Mouse (Mus musculus) liver, embryonic 11.5 days (tissue): ENCODE results near the gene Agtrap. TPM values are rescaled to one million over a fixed set of nuclear protein-coding genes. Genes with fewer than 3 reads are reported as not detected.

ENCODE experiments used
- ATAC-seq: fragments of 200-750 bp; cut with Nextera tagmentation; replicated peaks from 2 replicates; pipeline ENCODE4 v1.8.0; 2017; ENCODE audit warnings: moderate number of reproducible peaks, mild to moderate bottlenecking, moderate TSS enrichment, moderate library complexity; ENCODE audit not compliant: low FRiP score
- DNase-seq: peaks from one replicate; pipeline ENCODE4 v3.0.0-alpha.2; 2017; ENCODE audit warnings: low spot score
- H3K27ac ChIP-seq: fragments of 300-500 bp; sonication (generic); 2 replicates; pipeline ENCODE4 v1.5.1; 2014; ENCODE audit warnings: mild to moderate bottlenecking, low read depth, low read length, control low read depth
- H3K27me3 ChIP-seq: fragments of 300-500 bp; sonication (generic); replicated peaks from 2 replicates; pipeline ENCODE4 v1.6.1; 2014; ENCODE audit warnings: low read length, mixed read lengths; ENCODE audit not compliant: control insufficient read depth, insufficient read depth
- H3K36me3 ChIP-seq: fragments of 300-500 bp; sonication (generic); 2 replicates; pipeline ENCODE4 v1.6.1; 2014; ENCODE audit warnings: mild to moderate bottlenecking, low read length, moderate library complexity, mixed read lengths; ENCODE audit not compliant: control insufficient read depth, insufficient read depth
- H3K4me1 ChIP-seq: fragments of 300-500 bp; sonication (generic); replicated peaks from 2 replicates; pipeline ENCODE4 v1.6.1; 2014; ENCODE audit warnings: low read length, mixed read lengths; ENCODE audit not compliant: control insufficient read depth, insufficient read depth
- H3K4me2 ChIP-seq: fragments of 300-500 bp; sonication (generic); 2 replicates; pipeline ENCODE4 v1.6.1; 2014; ENCODE audit warnings: mild to moderate bottlenecking, control low read depth, moderate library complexity
- H3K4me3 ChIP-seq: fragments of 300-500 bp; sonication (generic); 2 replicates; pipeline ENCODE4 v1.5.1; 2014; ENCODE audit warnings: low read depth, low read length, control low read depth
- H3K9ac ChIP-seq: fragments of 300-500 bp; sonication (generic); 2 replicates; pipeline ENCODE4 v1.6.1; 2014; ENCODE audit warnings: low read depth, low read length, control low read depth
- H3K9me3 ChIP-seq: fragments of 300-500 bp; sonication (generic); 2 replicates; pipeline ENCODE4 v1.6.1; 2016; ENCODE audit warnings: low read length, inconsistent platforms, mixed read lengths; ENCODE audit not compliant: control insufficient read depth
- WGBS: fragments of 180-500 bp; shearing (Covaris S2); extraction: QIAGEN DNeasy Blood & Tissue Kit; methylation state at CpG from one replicate; pipeline ENCODE4 v1.1.7; 2014; 5-methylcytosine and 5-hydroxymethylcytosine counted together
- polyA plus RNA-seq: library from polyadenylated mRNA; unstranded; fragments of >200 nt; fragmentation: Nextera tagmentation; extraction: Ambion mirVana; gene quantifications from 2 replicates; pipeline ENCODE4 v1.2.1, GENCODE M21; 2014

The Agtrap gene
- 18.3 and 20.9 TPM in 2 replicates for polyA plus RNA-seq

DNA sequence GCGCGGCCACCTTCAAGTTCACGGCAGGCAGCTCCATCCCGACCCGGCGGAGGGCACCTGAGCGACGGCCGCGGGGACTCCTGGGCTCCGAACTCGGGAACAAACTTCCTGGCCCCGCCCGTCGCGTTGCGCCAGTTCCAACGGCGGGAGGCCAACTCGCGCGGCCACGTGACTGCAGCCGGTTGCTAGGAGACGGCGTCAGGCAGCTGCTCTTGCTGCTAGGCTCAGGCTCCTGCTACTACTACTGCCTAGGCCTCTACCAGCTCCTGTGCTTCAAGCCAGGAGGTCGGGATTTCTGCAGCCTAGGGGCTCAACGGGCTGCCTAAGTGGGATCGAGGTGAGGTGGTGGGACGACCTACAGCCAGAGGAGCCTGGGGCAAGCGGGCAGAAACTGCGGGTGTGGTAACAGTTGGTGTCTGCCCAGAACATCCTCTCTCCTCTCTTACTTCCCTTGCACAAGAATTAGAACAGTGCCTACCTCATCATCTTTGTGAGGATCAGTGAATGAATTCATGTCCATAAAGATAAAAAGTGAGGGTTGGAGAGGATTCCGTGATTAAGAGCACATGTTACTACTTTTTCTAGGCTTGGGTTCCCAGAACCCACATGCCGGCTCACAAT, at the start of gene Agtrap:
TSS of gene Agtrap (minus strand) at position 125 of the 621 bp plus-strand sequence.
- Histone ChIP-seq H3K9ac (peak within 1 kb of the TSS; percentile 89), H3K4me3 (peak within 1 kb of the TSS; percentile 84), H3K4me1 (peaks cover 41% of the 10 kb centered on the region), H3K27me3 (no peaks in the 10 kb centered on the region), H3K27ac (peak within 1 kb of the TSS; percentile 65), H3K9me3 (no peaks in the 10 kb centered on the region), H3K36me3 (0 out of 2 replicates have a peak, but pooled peaks cover 2% of the 10 kb centered on the region), H3K4me2 (peak within 1 kb of the TSS; percentile 86)
- peak; percentile 84 for DNase-seq
- WGBS: 8% methylated on average over 34 of the region's 34 CpGs
- ATAC-seq: peak; percentile 85

DNA sequence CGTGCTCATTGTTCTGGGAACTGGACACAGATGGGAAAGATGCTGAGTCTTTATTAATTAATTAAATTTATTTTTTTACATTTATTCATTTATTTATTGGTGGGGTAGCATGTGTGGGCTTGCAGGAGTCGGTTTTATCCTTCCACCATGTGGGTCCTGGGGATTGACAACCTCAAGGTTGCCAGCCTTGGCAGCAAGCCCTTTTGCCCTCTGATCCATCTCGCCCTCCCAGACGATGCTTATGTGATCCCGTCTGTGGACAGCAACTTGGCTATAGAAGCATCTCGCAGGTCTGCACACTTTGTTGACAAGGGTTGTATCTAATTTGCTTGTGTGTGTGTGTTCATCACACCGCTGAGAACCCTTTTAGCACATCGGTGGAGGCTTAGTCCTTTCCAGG, 49.7 kb upstream of the Agtrap start:
- DNase-seq (no peak), ATAC-seq (no peak)
- H3K4me2 ChIP-seq: no peak overlapping the region
- peaks cover 14% of the 10 kb centered on the region for H3K27me3 ChIP-seq
- no peaks in the 10 kb centered on the region for H3K9me3 ChIP-seq
- H3K4me3 ChIP-seq: no peak overlapping the region
- 65% methylated on average over 8 of the region's 8 CpGs for WGBS
- no peaks in the 10 kb centered on the region for H3K36me3 ChIP-seq
- H3K4me1 ChIP-seq: peaks cover 2% of the 10 kb centered on the region; the same call in 1 of the 2 replicates
- no peak overlapping the region for H3K27ac ChIP-seq
- no peak overlapping the region for H3K9ac ChIP-seq

DNA sequence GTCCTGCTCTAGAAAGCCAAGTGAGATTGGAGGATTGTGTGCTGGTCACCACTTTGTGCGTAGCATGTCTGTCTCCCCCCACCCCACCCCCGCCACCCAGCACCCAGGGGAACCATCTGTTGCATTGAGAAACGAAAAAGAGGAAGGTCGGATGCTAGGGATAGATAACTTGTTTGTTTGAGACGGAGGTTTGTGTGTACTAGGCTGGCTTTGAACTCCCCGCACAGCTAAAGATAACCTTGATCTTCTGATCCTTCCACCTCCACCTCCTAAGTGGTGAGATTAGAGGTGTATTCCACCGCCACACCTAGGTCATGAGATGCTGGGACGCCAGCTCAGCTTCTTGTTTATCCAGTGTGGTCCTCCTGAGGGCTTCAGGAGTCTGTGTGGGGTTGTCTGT, 47.2 kb upstream of the Agtrap start:
- no peak overlapping the region for H3K4me3 ChIP-seq
- H3K27ac ChIP-seq: no peak overlapping the region
- ATAC-seq: no peak
- no peaks in the 10 kb centered on the region for H3K9me3 ChIP-seq
- DNase-seq: no peak
- WGBS: 48% methylated on average over 8 of the region's 8 CpGs
- H3K4me2 ChIP-seq: no peak overlapping the region
- no peaks in the 10 kb centered on the region for H3K36me3 ChIP-seq
- H3K9ac ChIP-seq: no peak overlapping the region
- peaks cover 39% of the 10 kb centered on the region for H3K27me3 ChIP-seq
- peaks cover 2% of the 10 kb centered on the region; the same call in 1 of the 2 replicates for H3K4me1 ChIP-seq

DNA sequence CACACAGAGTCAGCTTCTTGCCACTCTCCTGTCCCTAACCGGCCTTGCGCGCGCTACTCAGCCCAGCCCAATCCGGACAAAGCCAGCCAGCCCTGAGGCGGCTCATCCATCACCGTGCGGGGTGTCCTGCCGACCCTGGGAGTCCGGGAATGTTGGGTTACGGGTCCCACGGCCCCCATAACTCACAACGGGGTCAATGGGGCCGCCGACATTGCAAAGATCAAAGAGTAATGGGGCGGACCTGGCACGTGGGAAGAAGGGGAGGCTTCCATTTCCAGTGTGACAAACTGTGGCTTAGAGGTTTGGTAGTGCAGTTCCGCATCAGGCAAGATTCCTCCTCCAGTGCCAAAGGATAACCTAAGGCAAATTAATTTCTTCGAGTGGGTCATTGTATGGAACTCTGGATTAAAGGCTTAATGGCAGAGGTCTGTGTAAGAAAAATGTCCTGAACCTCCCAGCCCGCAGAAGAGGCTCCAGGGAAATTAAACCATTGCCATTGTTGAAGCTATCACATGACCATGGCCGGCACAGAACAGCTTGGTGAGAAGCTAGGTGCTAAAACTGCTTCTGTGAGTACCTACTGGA, 43.8 kb upstream of the Agtrap start:
- H3K27ac ChIP-seq: no peak overlapping the region
- H3K9me3 ChIP-seq: no peaks in the 10 kb centered on the region
- H3K27me3 ChIP-seq: peaks cover 55% of the 10 kb centered on the region
- no peak for DNase-seq
- 4% methylated on average over 21 of the region's 21 CpGs for WGBS
- no peak for ATAC-seq
- H3K4me2 ChIP-seq: peak overlapping the region; percentile 46
- no peaks in the 10 kb centered on the region for H3K4me1 ChIP-seq
- H3K4me3 ChIP-seq: no peak overlapping the region; the same call in 1 of the 2 replicates
- no peak overlapping the region for H3K9ac ChIP-seq
- no peaks in the 10 kb centered on the region for H3K36me3 ChIP-seq

DNA sequence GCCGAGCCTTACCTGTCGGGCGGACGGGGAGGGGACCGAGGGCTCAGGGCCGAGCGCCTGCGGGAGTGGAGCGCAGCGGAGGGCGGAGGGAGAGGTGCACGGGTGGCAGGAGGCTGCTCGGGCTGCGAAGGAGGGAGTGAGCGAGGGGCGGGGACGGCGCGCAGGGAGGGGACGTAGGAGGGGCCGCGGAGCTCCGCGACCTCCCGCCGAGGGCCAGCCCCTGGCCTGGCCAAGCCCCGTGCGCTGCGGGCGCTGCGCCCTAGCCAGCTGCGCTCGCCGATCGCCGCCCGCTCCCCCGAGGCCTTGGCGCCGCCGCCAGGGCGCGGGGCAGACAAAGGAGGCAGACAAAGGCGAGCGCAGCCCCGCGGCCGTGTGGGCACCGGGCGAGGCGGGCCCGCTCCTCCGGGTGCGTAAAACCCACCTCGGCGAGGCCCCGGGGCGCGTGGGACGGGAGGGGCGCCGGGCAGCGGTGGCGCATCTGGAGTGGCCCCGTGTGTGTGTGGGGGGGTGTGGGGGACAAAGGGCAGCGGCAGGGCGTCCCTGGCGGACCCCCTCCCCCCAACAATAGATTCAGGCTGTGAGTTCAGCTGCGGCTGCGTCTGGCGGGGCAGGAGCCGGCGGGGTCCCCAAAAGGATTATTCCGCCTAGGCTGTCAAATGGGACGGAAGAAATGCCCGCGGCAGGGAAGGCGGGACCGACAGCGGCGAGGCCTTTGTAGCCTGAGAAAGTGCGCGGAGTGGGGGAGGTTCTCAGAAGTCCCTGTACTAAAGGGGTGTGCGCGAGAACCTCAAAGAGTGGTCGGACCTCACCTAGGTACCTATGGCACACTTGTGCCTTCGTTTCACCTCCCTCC, 43.0 kb upstream of the Agtrap start, which contains the start of gene Draxin:
TSS of gene Draxin (minus strand) at position 138 of the 853 bp plus-strand sequence.
- peak within 1 kb of the TSS; percentile 54 for H3K4me3 ChIP-seq
- peak; percentile 68 for ATAC-seq
- no peaks in the 10 kb centered on the region for H3K36me3 ChIP-seq
- no peaks in the 10 kb centered on the region for H3K4me1 ChIP-seq
- peaks cover 55% of the 10 kb centered on the region for H3K27me3 ChIP-seq
- peak within 1 kb of the TSS; percentile 52 for H3K9ac ChIP-seq
- peak within 1 kb of the TSS; percentile 80 for H3K4me2 ChIP-seq
- H3K9me3 ChIP-seq: no peaks in the 10 kb centered on the region
- 1% methylated on average over 73 of the region's 87 CpGs for WGBS
- DNase-seq: no peak
- no peak within 1 kb of the TSS for H3K27ac ChIP-seq

DNA sequence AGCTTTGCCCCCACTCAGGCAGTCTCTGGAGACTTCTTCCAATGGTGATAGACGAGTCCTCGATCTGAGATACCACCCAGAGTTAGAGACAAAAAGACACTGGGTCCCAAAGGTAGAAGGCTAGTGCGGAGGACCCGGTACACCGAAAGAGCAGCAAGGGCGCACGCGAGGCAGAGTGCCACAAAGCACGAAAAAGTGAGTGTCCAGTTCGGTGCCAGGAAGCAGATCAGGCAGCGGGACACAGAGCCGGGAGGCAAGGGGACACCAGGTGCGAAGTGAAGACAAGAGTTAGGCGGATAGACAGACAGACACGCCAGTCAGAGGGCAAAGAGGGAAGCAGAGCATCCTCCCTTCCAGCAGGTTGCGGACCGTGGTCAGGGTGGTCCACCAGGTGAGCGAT, 42.3 kb upstream of the Agtrap start, which contains the start of gene Mad2l2:
TSS of gene Mad2l2 (plus strand) at position 252 of the 400 bp plus-strand sequence.
- Histone ChIP-seq H3K4me1 (no peaks in the 10 kb centered on the region), H3K27me3 (peaks cover 55% of the 10 kb centered on the region), H3K4me3 (peak within 1 kb of the TSS; percentile 54), H3K27ac (no peak within 1 kb of the TSS), H3K9ac (peak within 1 kb of the TSS; percentile 52), H3K4me2 (peak within 1 kb of the TSS; percentile 80), H3K9me3 (no peaks in the 10 kb centered on the region), H3K36me3 (no peaks in the 10 kb centered on the region)
- DNase-seq (no peak), ATAC-seq (peak; percentile 20; the same call in 1 of the 2 replicates)
- 4% methylated on average over 18 of the region's 18 CpGs for WGBS

DNA sequence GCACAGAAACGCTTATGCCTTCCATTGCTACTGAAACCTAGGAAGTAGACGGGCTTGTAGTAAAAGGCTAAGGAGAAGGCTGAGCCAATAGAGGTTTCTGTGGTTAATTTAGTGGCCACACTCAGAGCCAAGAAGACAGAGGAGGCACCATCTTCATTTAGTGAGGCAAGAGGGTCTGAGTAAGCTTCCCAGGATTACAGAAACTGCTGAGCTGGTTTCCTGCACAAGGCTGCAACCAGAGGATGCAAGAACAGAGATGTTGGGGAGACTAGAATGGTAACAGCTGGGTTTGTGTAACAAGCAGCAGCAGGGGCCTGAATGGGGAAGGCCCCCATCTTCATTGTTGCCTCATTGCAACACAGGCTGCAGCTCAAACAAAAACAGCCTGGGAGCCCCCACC, 40.8 kb upstream of the Agtrap start:
- H3K27me3 ChIP-seq: peaks cover 55% of the 10 kb centered on the region
- H3K4me1 ChIP-seq: no peaks in the 10 kb centered on the region
- H3K9ac ChIP-seq: no peak overlapping the region
- no peak for ATAC-seq
- H3K4me2 ChIP-seq: no peak overlapping the region
- H3K36me3 ChIP-seq: no peaks in the 10 kb centered on the region
- WGBS: 37% methylated on average over 2 of the region's 2 CpGs
- H3K27ac ChIP-seq: no peak overlapping the region
- no peak overlapping the region for H3K4me3 ChIP-seq
- no peaks in the 10 kb centered on the region for H3K9me3 ChIP-seq
- DNase-seq: no peak

DNA sequence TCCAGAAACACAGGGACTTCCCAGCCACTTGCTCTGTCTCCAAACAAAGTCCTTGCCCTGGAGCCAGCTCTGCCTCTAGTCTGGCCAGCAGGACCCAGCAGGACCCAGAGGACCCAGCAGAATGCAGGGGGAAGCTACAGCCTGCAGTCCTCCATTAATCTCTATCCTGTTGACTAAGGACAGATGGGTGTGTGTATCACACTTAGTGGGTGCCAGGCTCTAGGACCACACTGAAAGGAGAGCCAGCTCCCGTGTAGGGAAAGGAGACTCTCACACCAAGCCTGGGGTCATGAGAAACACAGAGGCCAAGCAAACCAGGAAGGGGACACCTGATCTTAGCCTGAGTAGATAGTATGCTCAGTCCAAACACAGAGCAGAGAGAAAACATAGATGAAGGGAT, 40.4 kb upstream of the Agtrap start:
- Histone ChIP-seq H3K9me3 (no peaks in the 10 kb centered on the region), H3K4me2 (no peak overlapping the region), H3K4me3 (no peak overlapping the region), H3K27ac (no peak overlapping the region), H3K4me1 (no peaks in the 10 kb centered on the region), H3K9ac (no peak overlapping the region), H3K27me3 (peaks cover 55% of the 10 kb centered on the region), H3K36me3 (no peaks in the 10 kb centered on the region)
- DNase-seq: no peak
- no peak for ATAC-seq
- WGBS: 72% methylated on average over 1 of the region's 1 CpGs
